Mouse (Mus musculus) heart, adult 2 months (tissue): ENCODE measurements around the gene Gucy2d. TPM values are rescaled to one million over a fixed set of nuclear protein-coding genes. Genes with fewer than 3 reads are reported as not detected.
A peak's percentile ranks its signal among the peaks of the same experiment; 100 is the strongest.

Source experiments
- DNase-seq, 2 experiments: peaks; one replicate each; pipeline ENCODE4 v3.0.0; 2021
- H3K27ac ChIP-seq: fragments of 200-600 bp; 2 replicates; pipeline ENCODE4 v1.8.1; 2022
- H3K27me3 ChIP-seq: fragments of 200-500 bp; 2 replicates; pipeline ENCODE4 v1.6.1; 2012; ENCODE audit warnings: mild to moderate bottlenecking, low read length, inconsistent platforms, mixed read lengths; ENCODE audit not compliant: control insufficient read depth, insufficient read depth
- H3K36me3 ChIP-seq: fragments of 200-500 bp; 2 replicates; pipeline ENCODE4 v1.6.1; 2012; ENCODE audit warnings: low read length, inconsistent platforms; ENCODE audit not compliant: control insufficient read depth, insufficient read depth
- H3K4me1 ChIP-seq: fragments of 200-500 bp; 2 replicates; pipeline ENCODE4 v1.6.1; 2011; ENCODE audit warnings: low read length; ENCODE audit not compliant: control insufficient read depth, insufficient read depth
- H3K4me3 ChIP-seq: fragments of 200-600 bp; 2 replicates; pipeline ENCODE4 v1.8.1; 2022
- H3K79me2 ChIP-seq: fragments of 200-500 bp; replicated peaks from 2 replicates; pipeline ENCODE4 v1.6.1; 2012; ENCODE audit warnings: mild to moderate bottlenecking, inconsistent platforms, low read length, moderate library complexity, mixed read lengths; ENCODE audit not compliant: control insufficient read depth, insufficient read depth
- H3K9ac ChIP-seq: fragments of 200-500 bp; 2 replicates; pipeline ENCODE4 v1.6.1; 2012; ENCODE audit warnings: low read depth, mild to moderate bottlenecking, control low read depth, inconsistent platforms, low read length, mixed read lengths
- CTCF ChIP-seq: fragments of 200-600 bp; IDR thresholded peaks from 2 replicates; pipeline ENCODE4 v1.8.1; 2022; ENCODE audit warnings: antibody characterized with exemption, mild to moderate bottlenecking, moderate library complexity
- EP300 ChIP-seq: fragments of 200-500 bp; IDR thresholded peaks from 2 replicates; pipeline ENCODE4 v1.6.1; 2011; ENCODE audit warnings: low read depth, low read length, control low read depth; ENCODE audit not compliant: insufficient read depth
- POLR2A ChIP-seq: fragments of 200-500 bp; IDR thresholded peaks from 2 replicates; pipeline ENCODE4 v1.6.1; 2011; ENCODE audit warnings: mild to moderate bottlenecking, low read depth, low read length, control low read depth; ENCODE audit not compliant: insufficient read depth
- WGBS: fragments of 180-500 bp; shearing (Covaris S2); methylation state at CpG from one replicate; pipeline ENCODE4 v1.1.7; 2018; 5-methylcytosine and 5-hydroxymethylcytosine counted together
- intact Hi-C: fragments of 180-260 bp; cut with DNase I; formaldehyde crosslinking; loops from one replicate; pipeline ENCODE4 v1.15.1; 2025
- long read RNA-seq: library from polyadenylated mRNA; stranded (forward); transcript quantifications from one replicate; pipeline ENCODE4 v2.0.0, GENCODE M21; 2021
- polyA plus RNA-seq: library from polyadenylated mRNA; depleted of rRNA; stranded (reverse); fragments of >200 nt; gene quantifications from 2 replicates; pipeline ENCODE4 v1.2.3, GENCODE M21; 2012; rRNA removed
- total RNA-seq, 2 experiments: library from RNA; stranded (reverse); gene quantifications; 2 replicates each; pipeline ENCODE4 v1.2.3; 2021

Gucy2d gene
- total RNA-seq, result under 1 TPM in 1 of 2 experiments, not detected in 1; 0.21 TPM
- polyA plus RNA-seq, result 0.20 TPM in 1 of 2 replicates, not detected in the other
- long read RNA-seq, result 0 reads

DNA sequence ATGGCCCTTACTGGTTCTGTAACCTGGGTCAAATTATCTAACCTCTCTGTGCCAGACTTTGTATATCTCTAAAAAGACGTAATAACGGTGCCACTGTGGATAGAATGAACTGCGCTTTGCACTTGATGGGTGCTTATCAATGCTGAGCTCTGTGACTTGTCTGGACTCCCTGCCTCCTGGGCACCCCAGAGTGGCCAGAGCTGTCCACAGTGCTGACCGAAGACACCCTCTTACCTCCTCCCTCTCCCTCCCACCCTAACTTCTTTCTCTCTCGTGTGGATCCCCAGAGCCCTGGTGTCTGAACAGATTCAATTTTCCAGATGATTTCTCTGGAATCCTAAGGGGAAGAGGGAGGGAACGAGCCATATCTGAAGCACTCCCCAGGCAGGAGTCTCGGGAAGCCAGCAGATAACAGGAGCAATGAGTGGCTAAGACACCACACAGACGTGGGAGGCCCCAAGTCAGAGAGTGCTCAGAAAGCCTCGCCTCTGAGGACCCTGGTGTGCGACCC is at the start of gene Gucy2d:
Gucy2d (plus strand) TSS at position 461 of the 511 bp plus-strand sequence.
- no peak for DNase-seq
- 20% methylated on average over 10 of the region's 10 CpGs for WGBS
- TF ChIP-seq EP300, result no peak
- TF ChIP-seq CTCF, result no peak
- TF ChIP-seq POLR2A, result no peak
- H3K27ac ChIP-seq, result no peak within 1 kb of the TSS
- no peaks in the 10 kb centered on the region for H3K4me1 ChIP-seq
- no peak within 1 kb of the TSS for H3K4me3 ChIP-seq
- no peaks in the 10 kb centered on the region for H3K79me2 ChIP-seq
- intact Hi-C loops, result loop anchor here (10.0 kb wide), 2 partner anchors 155 to 285 kb away; no protein-coding TSS in a partner anchor
- H3K36me3 ChIP-seq, result no peaks in the 10 kb centered on the region
- no peak within 1 kb of the TSS for H3K9ac ChIP-seq
- H3K27me3 ChIP-seq, result no peaks in the 10 kb centered on the region

DNA sequence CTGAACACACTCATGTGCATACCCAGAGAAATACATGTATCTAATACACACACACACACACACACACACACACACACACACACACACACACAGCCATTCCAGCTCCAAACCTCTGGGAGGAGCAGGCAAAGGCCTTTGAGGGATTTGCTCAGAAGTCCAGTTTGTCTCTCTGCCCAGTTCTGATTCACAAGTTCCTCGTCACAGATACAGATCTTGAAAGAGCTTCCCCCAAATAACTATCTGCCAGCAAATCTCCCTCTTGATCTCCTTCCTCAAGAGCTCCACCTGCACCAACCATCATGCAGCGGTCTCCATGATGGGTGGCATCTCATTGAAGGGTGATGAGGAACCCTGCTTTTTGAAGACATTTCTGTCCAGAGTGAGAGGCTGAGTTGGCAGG is 49.7 kb upstream of the Gucy2d start:
- peak in 1 of 2 experiments; percentile 13 for DNase-seq
- no peak overlapping the region for H3K4me3 ChIP-seq
- no peaks in the 10 kb centered on the region for H3K36me3 ChIP-seq
- TF ChIP-seq EP300 (no peak), POLR2A (no peak), CTCF (no peak)
- intact Hi-C loops, result no loop called here
- WGBS, result 65% methylated on average over 2 of the region's 2 CpGs
- no peaks in the 10 kb centered on the region for H3K27me3 ChIP-seq
- no peaks in the 10 kb centered on the region for H3K79me2 ChIP-seq
- H3K27ac ChIP-seq, result no peak overlapping the region
- no peak overlapping the region for H3K9ac ChIP-seq
- H3K4me1 ChIP-seq, result peaks cover 1% of the 10 kb centered on the region; the same call in 1 of the 2 replicates

DNA sequence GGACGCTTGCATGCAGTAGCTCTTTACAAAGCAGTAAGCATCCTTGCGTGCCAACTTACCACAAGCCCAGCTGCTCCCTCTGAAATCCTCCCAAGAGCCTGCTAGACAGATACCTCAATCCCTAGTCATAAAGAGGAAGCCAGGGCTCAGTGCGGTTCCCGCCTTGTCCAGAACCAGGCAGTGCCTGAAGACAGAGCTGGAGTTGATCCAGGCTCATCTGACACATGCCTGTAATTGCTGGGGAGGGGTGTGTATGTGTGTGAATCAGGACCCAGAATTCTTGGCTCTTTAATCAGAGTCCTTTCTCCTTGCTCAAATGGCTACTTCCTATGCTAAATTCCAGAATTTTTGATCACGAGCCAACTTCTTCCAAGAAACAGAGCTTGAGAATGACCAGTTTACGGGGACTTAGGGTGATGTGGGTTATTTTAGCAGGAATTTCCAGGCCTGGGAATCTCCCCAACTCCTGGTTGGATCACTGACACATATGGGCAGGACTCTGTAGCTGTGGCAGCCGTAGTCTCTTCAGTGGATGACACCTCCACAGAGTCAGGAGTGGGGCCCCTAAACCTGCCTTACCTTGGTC is 48.8 kb upstream of the Gucy2d start:
- H3K9ac ChIP-seq, result no peak overlapping the region
- WGBS, result 50% methylated on average over 7 of the region's 7 CpGs
- H3K4me1 ChIP-seq, result peaks cover 1% of the 10 kb centered on the region; the same call in 1 of the 2 replicates
- no peaks in the 10 kb centered on the region for H3K27me3 ChIP-seq
- intact Hi-C loops, result no loop called here
- no peak for TF ChIP-seq CTCF
- TF ChIP-seq POLR2A, result no peak
- TF ChIP-seq EP300, result no peak
- no peak overlapping the region for H3K27ac ChIP-seq
- no peak for DNase-seq
- H3K4me3 ChIP-seq, result no peak overlapping the region
- H3K79me2 ChIP-seq, result no peaks in the 10 kb centered on the region
- no peaks in the 10 kb centered on the region for H3K36me3 ChIP-seq

DNA sequence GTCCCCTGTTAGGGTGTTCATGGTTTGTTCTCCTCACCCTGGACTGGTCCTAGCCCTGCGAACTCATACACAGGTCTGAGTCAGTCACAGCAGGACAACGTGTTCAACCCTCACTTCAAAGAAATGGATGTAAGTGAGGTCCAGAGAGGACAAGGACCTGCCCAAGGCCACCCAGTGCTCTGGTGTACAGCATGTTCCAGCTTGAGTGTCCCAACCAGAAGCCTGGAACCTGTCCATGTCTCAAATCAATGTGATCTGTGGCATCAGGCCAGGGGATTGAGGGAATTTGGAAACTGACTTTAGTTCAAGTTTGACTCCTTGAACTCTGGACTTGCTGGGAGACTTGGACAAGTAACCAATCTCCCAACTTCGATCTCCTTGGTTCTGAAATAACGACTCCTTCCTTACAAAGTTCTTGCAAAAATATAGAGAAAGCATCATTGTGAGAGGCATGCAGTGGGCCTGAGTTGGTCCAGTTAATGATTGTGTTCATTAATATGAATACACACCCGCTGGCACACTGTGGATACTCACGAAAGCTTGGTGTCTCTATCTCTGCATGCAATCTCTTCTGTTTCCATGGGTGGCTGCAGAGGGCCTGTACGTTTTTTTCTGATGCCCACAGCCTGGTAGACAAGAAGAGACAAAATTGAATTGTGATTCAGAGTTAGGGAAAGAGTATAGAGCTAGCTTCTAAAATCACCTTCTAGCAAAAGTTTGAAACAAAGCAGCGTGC is 47.6 kb upstream of the Gucy2d start:
- intact Hi-C loops, result no loop called here
- no peak for DNase-seq
- no peak overlapping the region for H3K27ac ChIP-seq
- peaks cover 1% of the 10 kb centered on the region; the same call in 1 of the 2 replicates for H3K4me1 ChIP-seq
- H3K27me3 ChIP-seq, result no peaks in the 10 kb centered on the region
- TF ChIP-seq POLR2A, result no peak
- no peak for TF ChIP-seq EP300
- TF ChIP-seq CTCF, result no peak
- no peak overlapping the region for H3K4me3 ChIP-seq
- no peaks in the 10 kb centered on the region for H3K79me2 ChIP-seq
- H3K9ac ChIP-seq, result no peak overlapping the region
- H3K36me3 ChIP-seq, result no peaks in the 10 kb centered on the region
- WGBS, result 89% methylated on average over 8 of the region's 8 CpGs

DNA sequence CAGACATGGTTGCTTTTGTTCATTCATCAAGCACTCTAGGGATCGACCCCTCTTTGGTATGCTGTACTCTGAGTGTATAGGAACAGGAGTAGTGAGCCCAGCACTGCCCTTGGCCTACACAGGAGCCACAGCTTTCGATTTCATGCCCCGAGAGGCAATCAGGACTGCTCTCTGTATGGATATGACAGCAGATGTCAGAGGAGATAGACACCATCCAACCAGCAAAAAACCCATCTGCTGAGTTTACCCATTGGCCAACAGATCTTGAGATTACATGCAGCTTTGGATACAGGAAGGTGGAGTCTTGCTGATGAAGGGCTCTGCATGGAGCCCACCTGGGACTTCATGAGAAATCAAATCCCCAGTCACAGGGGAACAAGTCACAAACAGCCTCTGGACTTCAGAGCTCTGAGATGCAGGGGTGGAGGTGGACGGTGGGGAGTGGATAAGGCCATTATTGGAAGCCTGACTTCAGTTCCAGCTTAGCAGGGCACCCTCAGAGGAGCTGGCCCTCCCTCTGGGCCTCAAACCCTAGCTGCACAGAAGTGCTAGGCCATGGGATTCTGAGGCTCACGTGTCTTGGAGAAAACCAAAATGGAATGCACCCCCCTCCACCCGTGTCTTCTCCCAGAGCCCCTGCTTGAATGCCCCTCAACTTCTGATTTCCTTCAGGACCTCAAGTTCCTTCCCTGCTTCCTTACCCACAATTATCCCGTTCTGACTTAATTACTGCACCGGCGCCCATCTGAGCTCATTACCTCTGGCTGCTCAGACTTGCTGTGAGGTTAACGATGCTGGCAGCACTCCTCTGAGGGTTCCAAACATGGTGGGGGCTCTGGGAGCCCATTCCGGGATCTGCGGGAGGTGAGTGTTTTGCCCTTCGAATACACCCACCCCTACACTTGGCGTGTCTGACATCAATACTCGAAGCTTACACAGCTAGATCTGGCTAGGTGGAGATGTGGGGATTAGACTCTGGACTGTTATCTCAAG is 37.3 kb upstream of the Gucy2d start:
- Histone ChIP-seq H3K36me3 (no peaks in the 10 kb centered on the region), H3K4me3 (no peak overlapping the region), H3K27me3 (no peaks in the 10 kb centered on the region), H3K9ac (no peak overlapping the region), H3K79me2 (no peaks in the 10 kb centered on the region), H3K4me1 (no peaks in the 10 kb centered on the region), H3K27ac (no peak overlapping the region)
- intact Hi-C loops, result no loop called here
- TF ChIP-seq POLR2A (no peak), CTCF (no peak), EP300 (no peak)
- no peak for DNase-seq
- 76% methylated on average over 15 of the region's 15 CpGs for WGBS
